Mouse (Mus musculus) embryonic facial prominence, embryonic 13.5 days (tissue): ENCODE measurements at regions not wholly inside any gene's neighbourhood (a gene's known extent, or its start where the extent isn't known, plus 50 kb on each side); places are given as distances from the start of the nearest gene placed in this dataset.

Source experiments
- ATAC-seq: fragments of 200-750 bp; cut with Nextera tagmentation; 2 replicates; pipeline ENCODE4 v1.8.0; 2017; ENCODE audit warnings: low read depth; ENCODE audit not compliant: insufficient number of reproducible peaks, insufficient read depth, low FRiP score, low TSS enrichment
- H3K27ac ChIP-seq: fragments of 300-500 bp; sonication (generic); 2 replicates; pipeline ENCODE4 v1.5.1; 2015; ENCODE audit warnings: moderate library complexity, mild to moderate bottlenecking, inconsistent platforms
- H3K27me3 ChIP-seq: fragments of 300-500 bp; sonication (generic); 2 replicates; pipeline ENCODE4 v1.6.1; 2015; ENCODE audit warnings: mild to moderate bottlenecking, inconsistent platforms
- H3K36me3 ChIP-seq: fragments of 300-500 bp; sonication (generic); 2 replicates; pipeline ENCODE4 v1.6.1; 2015; ENCODE audit warnings: mild to moderate bottlenecking, inconsistent platforms
- H3K4me1 ChIP-seq: fragments of 300-500 bp; sonication (generic); 2 replicates; pipeline ENCODE4 v1.6.1; 2015; ENCODE audit warnings: inconsistent platforms
- H3K4me2 ChIP-seq: fragments of 300-500 bp; sonication (generic); 2 replicates; pipeline ENCODE4 v1.6.1; 2015; ENCODE audit warnings: moderate library complexity, mild to moderate bottlenecking, inconsistent platforms
- H3K4me3 ChIP-seq: fragments of 300-500 bp; sonication (generic); 2 replicates; pipeline ENCODE4 v1.5.1; 2015; ENCODE audit warnings: mild to moderate bottlenecking, inconsistent platforms
- H3K9ac ChIP-seq: fragments of 300-500 bp; sonication (generic); 2 replicates; pipeline ENCODE4 v1.6.1; 2015; ENCODE audit warnings: mild to moderate bottlenecking, inconsistent platforms
- H3K9me3 ChIP-seq: fragments of 300-500 bp; sonication (generic); 2 replicates; pipeline ENCODE4 v1.6.1; 2016; ENCODE audit warnings: inconsistent platforms
- WGBS: fragments of 180-500 bp; shearing (Covaris S2); methylation state at CpG from one replicate; pipeline ENCODE4 v1.1.7; 2015; ENCODE audit warnings: mixed read lengths; 5-methylcytosine and 5-hydroxymethylcytosine counted together

GRCm38 (mm10) chr3:38572159-38572558, 87.5 kb upstream of the Ankrd50 start:
- 48% methylated on average over 3 of the region's 3 CpGs for WGBS
- no peaks in the 10 kb centered on the region; the same call in 1 of the 2 replicates for H3K4me1 ChIP-seq
- H3K36me3 ChIP-seq: no peaks in the 10 kb centered on the region
- no peak overlapping the region for H3K9ac ChIP-seq
- ATAC-seq: no peak
- no peak overlapping the region for H3K4me3 ChIP-seq
- H3K27me3 ChIP-seq: no peaks in the 10 kb centered on the region
- no peaks in the 10 kb centered on the region for H3K9me3 ChIP-seq
- H3K27ac ChIP-seq: no peak overlapping the region
- H3K4me2 ChIP-seq: no peak overlapping the region

GRCm38 (mm10) chr3:38571224-38571623, 86.6 kb upstream of the Ankrd50 start:
- Histone ChIP-seq H3K4me2 (no peak overlapping the region), H3K36me3 (no peaks in the 10 kb centered on the region), H3K27ac (no peak overlapping the region), H3K27me3 (no peaks in the 10 kb centered on the region), H3K9ac (no peak overlapping the region), H3K9me3 (no peaks in the 10 kb centered on the region), H3K4me3 (no peak overlapping the region), H3K4me1 (no peaks in the 10 kb centered on the region; the same call in 1 of the 2 replicates)
- 92% methylated on average over 4 of the region's 4 CpGs for WGBS
- ATAC-seq: no peak

GRCm38 (mm10) chr3:38569001-38569400, 84.4 kb upstream of the Ankrd50 start:
- no peak for ATAC-seq
- no peaks in the 10 kb centered on the region for H3K27me3 ChIP-seq
- no peaks in the 10 kb centered on the region for H3K36me3 ChIP-seq
- no peak overlapping the region for H3K27ac ChIP-seq
- no peaks in the 10 kb centered on the region for H3K9me3 ChIP-seq
- H3K4me3 ChIP-seq: no peak overlapping the region
- 56% methylated on average over 6 of the region's 6 CpGs for WGBS
- no peak overlapping the region for H3K9ac ChIP-seq
- H3K4me1 ChIP-seq: peaks cover 6% of the 10 kb centered on the region
- no peak overlapping the region for H3K4me2 ChIP-seq

- Histone ChIP-seq H3K4me3 (no peak overlapping the region), H3K36me3 (no peaks in the 10 kb centered on the region), H3K9me3 (no peaks in the 10 kb centered on the region), H3K27me3 (no peaks in the 10 kb centered on the region), H3K9ac (no peak overlapping the region), H3K4me1 (peaks cover 6% of the 10 kb centered on the region), H3K27ac (no peak overlapping the region), H3K4me2 (no peak overlapping the region)
- WGBS: 37% methylated on average over 2 of the region's 2 CpGs
- no peak for ATAC-seq
These were observed 83.9 kb upstream of the Ankrd50 start for GRCm38 (mm10) chr3:38568596-38568975.

GRCm38 (mm10) chr3:38567946-38568595, 83.4 kb upstream of the Ankrd50 start:
- ATAC-seq: no peak
- no peaks in the 10 kb centered on the region for H3K36me3 ChIP-seq
- no peak overlapping the region for H3K4me2 ChIP-seq
- H3K9ac ChIP-seq: no peak overlapping the region
- no peaks in the 10 kb centered on the region for H3K27me3 ChIP-seq
- peaks cover 6% of the 10 kb centered on the region for H3K4me1 ChIP-seq
- H3K4me3 ChIP-seq: no peak overlapping the region
- no peaks in the 10 kb centered on the region for H3K9me3 ChIP-seq
- no peak overlapping the region for H3K27ac ChIP-seq
- 60% methylated on average over 8 of the region's 8 CpGs for WGBS

- Histone ChIP-seq H3K4me2 (no peak overlapping the region), H3K9me3 (no peaks in the 10 kb centered on the region), H3K36me3 (no peaks in the 10 kb centered on the region), H3K27me3 (no peaks in the 10 kb centered on the region), H3K4me3 (no peak overlapping the region), H3K4me1 (peaks cover 6% of the 10 kb centered on the region), H3K9ac (no peak overlapping the region), H3K27ac (no peak overlapping the region)
- no peak for ATAC-seq
- 85% methylated on average over 2 of the region's 2 CpGs for WGBS
These were observed 81.9 kb upstream of the Ankrd50 start for GRCm38 (mm10) chr3:38566576-38566975.

- 23% methylated on average over 2 of the region's 2 CpGs for WGBS
- no peak for ATAC-seq
These were observed 80.2 kb upstream of the Ankrd50 start for GRCm38 (mm10) chr3:38564844-38565243.

GRCm38 (mm10) chr3:38564364-38564763, 79.7 kb upstream of the Ankrd50 start:
- Histone ChIP-seq H3K4me1 (peaks cover 6% of the 10 kb centered on the region), H3K4me2 (no peak overlapping the region), H3K9me3 (no peaks in the 10 kb centered on the region), H3K27me3 (no peaks in the 10 kb centered on the region), H3K36me3 (no peaks in the 10 kb centered on the region), H3K9ac (no peak overlapping the region), H3K27ac (no peak overlapping the region), H3K4me3 (no peak overlapping the region)
- WGBS: 18% methylated on average over 2 of the region's 2 CpGs
- no peak for ATAC-seq

More at GRCm38 (mm10) chr3:38564844-38565243, 80.2 kb upstream of the Ankrd50 start:
- no peak overlapping the region for H3K4me2 ChIP-seq
- H3K9me3 ChIP-seq: no peaks in the 10 kb centered on the region
- H3K36me3 ChIP-seq: no peaks in the 10 kb centered on the region
- H3K4me1 ChIP-seq: peaks cover 6% of the 10 kb centered on the region
- H3K27me3 ChIP-seq: no peaks in the 10 kb centered on the region
- no peak overlapping the region for H3K4me3 ChIP-seq
- no peak overlapping the region for H3K9ac ChIP-seq
- H3K27ac ChIP-seq: no peak overlapping the region

GRCm38 (mm10) chr3:38561186-38561585, 76.5 kb upstream of the Ankrd50 start:
- 43% methylated on average over 2 of the region's 2 CpGs for WGBS
- no peak overlapping the region for H3K27ac ChIP-seq
- no peak overlapping the region for H3K9ac ChIP-seq
- no peaks in the 10 kb centered on the region for H3K9me3 ChIP-seq
- H3K4me3 ChIP-seq: no peak overlapping the region
- peaks cover 6% of the 10 kb centered on the region for H3K4me1 ChIP-seq
- ATAC-seq: no peak
- H3K36me3 ChIP-seq: no peaks in the 10 kb centered on the region
- H3K27me3 ChIP-seq: no peaks in the 10 kb centered on the region
- H3K4me2 ChIP-seq: no peak overlapping the region

GRCm38 (mm10) chr3:38555939-38556338, 71.3 kb upstream of the Ankrd50 start:
- Histone ChIP-seq H3K27ac (no peak overlapping the region), H3K9ac (no peak overlapping the region), H3K27me3 (no peaks in the 10 kb centered on the region), H3K9me3 (no peaks in the 10 kb centered on the region), H3K36me3 (no peaks in the 10 kb centered on the region), H3K4me1 (no peaks in the 10 kb centered on the region; the same call in 1 of the 2 replicates), H3K4me3 (no peak overlapping the region), H3K4me2 (no peak overlapping the region)
- WGBS: 92% methylated on average over 5 of the region's 5 CpGs
- no peak for ATAC-seq

- Histone ChIP-seq H3K4me2 (no peak overlapping the region), H3K9me3 (no peaks in the 10 kb centered on the region), H3K9ac (no peak overlapping the region), H3K27ac (no peak overlapping the region), H3K27me3 (no peaks in the 10 kb centered on the region), H3K4me3 (no peak overlapping the region), H3K4me1 (no peaks in the 10 kb centered on the region; the same call in 1 of the 2 replicates), H3K36me3 (no peaks in the 10 kb centered on the region)
- ATAC-seq: no peak
- WGBS: 65% methylated on average over 4 of the region's 4 CpGs
These were observed 68.9 kb upstream of the Ankrd50 start for GRCm38 (mm10) chr3:38553470-38554043.

- Histone ChIP-seq H3K4me3 (no peak overlapping the region), H3K4me2 (no peak overlapping the region), H3K9ac (no peak overlapping the region), H3K36me3 (no peaks in the 10 kb centered on the region), H3K4me1 (0 out of 2 replicates have a peak, but pooled peaks cover 2% of the 10 kb centered on the region), H3K9me3 (no peaks in the 10 kb centered on the region), H3K27me3 (no peaks in the 10 kb centered on the region), H3K27ac (no peak overlapping the region)
- no peak for ATAC-seq
- WGBS: 52% methylated on average over 3 of the region's 3 CpGs
These were observed 62.4 kb upstream of the Ankrd50 start for GRCm38 (mm10) chr3:38547032-38547431.
